9 mouse cellular contexts compared by ENCODE assay signal in genomic region chr5:41762947-41763730, GRCm38 (mm10). TPM values are rescaled to one million over a fixed set of nuclear protein-coding genes. Genes with fewer than 3 reads are reported as not detected.
DNase-seq lines count a peak whose midpoint lies in the region; ATAC-seq and TF ChIP-seq lines count a peak whose summit lies in the region.
"Had no signal": no experiment of that assay in that cellular context is flagged by ENCODE, and none has a peak within 500 bp of the region (broad histone marks: within the 10 kb centered on the region; RNA-seq: fewer than 3 reads in every experiment).

No protein-coding gene starts in this region.

- 0 out of 2 replicates have a peak overlapping the region, but pooled peaks have one; percentile 50 for H3K9ac ChIP-seq in intestine, postnatal 0 days (ENCODE audit: low read depth, low read length)
- peak overlapping the region; percentile 53 for H3K9ac ChIP-seq in stomach, postnatal 0 days (ENCODE audit: low read length)

- no peak for TF ChIP-seq POLR2A in spleen, adult 2 months (IDR thresholded peaks at IDR 0.05; ENCODE audit: low read depth, low read length)

- no peak for TF ChIP-seq CTCF in spleen, adult 2 months (IDR thresholded peaks at IDR 0.05; ENCODE audit: extremely low read depth, insufficient read depth, insufficient read length, insufficient replicate concordance)
- no peak for TF ChIP-seq CTCF in intestine, postnatal 0 days (IDR thresholded peaks at IDR 0.05; ENCODE audit: low read depth)
- TF ChIP-seq CTCF in stomach, postnatal 0 days (IDR thresholded peaks at IDR 0.05; ENCODE audit: low read depth) = no peak

- H3K4me3 ChIP-seq in spleen, adult 2 months (ENCODE audit: extremely low read depth, insufficient read depth, insufficient read length) = peak overlapping the region; percentile 19; the same call in 1 of the 2 replicates
- H3K4me3 ChIP-seq in intestine, postnatal 0 days (ENCODE audit: low read depth, low read length) = peak overlapping the region; percentile 47
- peak overlapping the region; percentile 46 for H3K4me3 ChIP-seq in stomach, postnatal 0 days (ENCODE audit: low read depth, low read length)
- H3K4me3 ChIP-seq: erythroblast, embryonic 14.5 days had no signal

- peaks cover 17% of the 10 kb centered on the region for H3K4me1 ChIP-seq in spleen, adult 2 months (ENCODE audit: control insufficient read depth, insufficient read depth, insufficient read length)
- no peaks in the 10 kb centered on the region for H3K4me1 ChIP-seq in intestine, postnatal 0 days (replicated peaks; ENCODE audit: control insufficient read depth, insufficient read depth, low read length)
- H3K4me1 ChIP-seq in stomach, postnatal 0 days (replicated peaks; ENCODE audit: control insufficient read depth, insufficient read depth) = no peaks in the 10 kb centered on the region

- TF ChIP-seq EP300 in stomach, postnatal 0 days (optimal IDR thresholded peaks at IDR 0.05) = no peak

- peak overlapping the region; percentile 63 for H3K4me2 ChIP-seq in intestine, postnatal 0 days (replicated peaks; ENCODE audit: low read depth)
- peak overlapping the region; percentile 54 for H3K4me2 ChIP-seq in stomach, postnatal 0 days (replicated peaks; ENCODE audit: low read depth)

- H3K9me3 ChIP-seq in intestine, postnatal 0 days (ENCODE audit: control insufficient read depth) = no peaks in the 10 kb centered on the region
- H3K9me3 ChIP-seq in stomach, postnatal 0 days (ENCODE audit: control insufficient read depth, low read length) = no peaks in the 10 kb centered on the region

- no peak for ATAC-seq in intestine, postnatal 0 days
- peak; percentile 50; the same call in 1 of the 2 replicates for ATAC-seq in stomach, postnatal 0 days (ENCODE audit: low FRiP score, low TSS enrichment)
- no peak for ATAC-seq in inflammation-experienced regulatory T-cells, adult 6 months

- H3K27ac ChIP-seq in spleen, adult 2 months (ENCODE audit: insufficient read depth, low read length) = no peak overlapping the region; the same call in 1 of the 2 replicates
- H3K27ac ChIP-seq in intestine, postnatal 0 days (ENCODE audit: low read depth, low read length) = no peak overlapping the region
- no peak overlapping the region for H3K27ac ChIP-seq in stomach, postnatal 0 days (replicated peaks)

- DNase-seq in cerebellum, postnatal 10 days = peak; percentile 30 to 31
- DNase-seq in cerebellum, adult 9-10 months = no peak
- DNase-seq in spleen, adult 2 months (ENCODE audit: low read depth in 1 of 2, low spot score in 2 of 2) = no peak
- DNase-seq in spleen, postnatal 10 days (ENCODE audit: low spot score in 2 of 2) = no peak
- no peak for DNase-seq in stomach, postnatal 0 days (ENCODE audit: low spot score)
- no peak for DNase-seq in layer of hippocampus, adult 9-10 months (ENCODE audit: low spot score)

- no peaks in the 10 kb centered on the region for H3K36me3 ChIP-seq in spleen, adult 2 months (ENCODE audit: control insufficient read depth, insufficient read depth, low read length)
- no peaks in the 10 kb centered on the region for H3K36me3 ChIP-seq in intestine, postnatal 0 days (ENCODE audit: control insufficient read depth, insufficient read depth)
- H3K36me3 ChIP-seq in stomach, postnatal 0 days (ENCODE audit: control insufficient read depth, insufficient read depth, low read length) = no peaks in the 10 kb centered on the region

- 4% methylated on average over 41 of the region's 41 CpGs for WGBS in spleen, adult 2 months
- WGBS in intestine, postnatal 0 days = 3% methylated on average over 41 of the region's 41 CpGs
- WGBS in stomach, postnatal 0 days = 5% methylated on average over 38 of the region's 41 CpGs

- peaks cover 34% of the 10 kb centered on the region for H3K27me3 ChIP-seq in spleen, adult 2 months (ENCODE audit: control insufficient read depth, insufficient read depth, low read length)
- peaks cover 93% of the 10 kb centered on the region for H3K27me3 ChIP-seq in intestine, postnatal 0 days (replicated peaks; ENCODE audit: control insufficient read depth, insufficient read depth, low read length)
- peaks cover 37% of the 10 kb centered on the region for H3K27me3 ChIP-seq in stomach, postnatal 0 days (ENCODE audit: control insufficient read depth, insufficient read depth, low read length)

RNA-seq across cellular contexts. Expression of gene Nkx3-2, which starts 1.2 kb away (rescaled TPM):
- 4.6 and 5.2 TPM in 2 replicates for polyA plus RNA-seq in spleen, adult 2 months (2012; rRNA removed)
- polyA plus RNA-seq in intestine, postnatal 0 days (2015; fragmentation: Nextera tagmentation; extraction: Ambion mirVana) = 0.89 and 1.4 TPM in 2 replicates
- polyA plus RNA-seq in stomach, postnatal 0 days (2015; fragmentation: Nextera tagmentation; extraction: Ambion mirVana) = 0.85 and 1.0 TPM in 2 replicates
- not detected for polyA plus RNA-seq in inflammation-experienced regulatory T-cells, adult 6 months (2017; shearing (Covaris generic))
- polyA plus RNA-seq: erythroblast, embryonic 14.5 days had no signal

RNA-seq across cellular contexts. Expression of gene Rab28, which starts 55.2 kb away (rescaled TPM):
- polyA plus RNA-seq in spleen, adult 2 months (2012; rRNA removed) = 13.9 and 20.4 TPM in 2 replicates
- polyA plus RNA-seq in intestine, postnatal 0 days (2015; fragmentation: Nextera tagmentation; extraction: Ambion mirVana) = 40.8 and 43.4 TPM in 2 replicates
- polyA plus RNA-seq in stomach, postnatal 0 days (2015; fragmentation: Nextera tagmentation; extraction: Ambion mirVana) = 44.4 and 46.7 TPM in 2 replicates
- 10 to 100 TPM; 19.1 to 31.4 (median 20.1) TPM for polyA plus RNA-seq in inflammation-experienced regulatory T-cells, adult 6 months (2017; shearing (Covaris generic))

Comparison
In these comparisons a context has a peak if more than half of its experiments do, and no peak if none do; other contexts are left out.
1. DNase-seq: peak in cerebellum, postnatal 10 days (2 of 2); none in cerebellum, adult 9-10 months (single experiment), spleen, adult 2 months (0 of 2), spleen, postnatal 10 days (0 of 2), stomach, postnatal 0 days (single experiment) and layer of hippocampus, adult 9-10 months (single experiment).
2. Peak in every context shown above with its lines, with median percentiles within 50 percentile points of each other: H3K4me3 ChIP-seq.